Mouse (Mus musculus) layer of hippocampus, postnatal 36 days (tissue): ENCODE measurements around the gene Aox2. TPM values are rescaled to one million over a fixed set of nuclear protein-coding genes. Genes with fewer than 3 reads are reported as not detected.

Source experiments
- DNase-seq, 2 experiments: peaks; one replicate each; pipeline ENCODE4 v3.0.0; 2022
- total RNA-seq, 2 experiments: library from RNA; stranded (reverse); gene quantifications; 2 replicates each; pipeline ENCODE4 v1.2.3; 2021

Aox2 gene
- total RNA-seq, 2 experiments from 2014 or later: not detected

DNA sequence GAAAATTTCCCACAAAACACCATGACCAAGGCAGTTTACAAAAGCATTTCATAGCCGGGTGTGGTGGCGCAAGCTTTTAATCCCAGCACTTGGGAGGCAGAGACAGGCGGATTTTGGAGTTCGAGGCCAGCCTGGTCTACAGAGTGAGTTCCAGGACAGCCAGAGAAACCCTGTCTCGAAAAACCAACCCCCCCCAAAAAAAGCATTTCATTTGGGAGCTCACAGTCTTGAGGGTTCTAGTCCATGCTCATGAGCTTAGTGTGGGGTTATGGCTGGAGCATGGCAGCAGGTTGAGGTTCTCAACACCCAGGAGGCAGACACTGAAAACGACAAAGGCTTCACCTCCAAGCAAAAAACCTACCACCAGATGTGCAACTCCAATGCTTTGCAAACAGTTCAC is 130.0 kb downstream of the Aox2 start:
- no peak for DNase-seq

DNA sequence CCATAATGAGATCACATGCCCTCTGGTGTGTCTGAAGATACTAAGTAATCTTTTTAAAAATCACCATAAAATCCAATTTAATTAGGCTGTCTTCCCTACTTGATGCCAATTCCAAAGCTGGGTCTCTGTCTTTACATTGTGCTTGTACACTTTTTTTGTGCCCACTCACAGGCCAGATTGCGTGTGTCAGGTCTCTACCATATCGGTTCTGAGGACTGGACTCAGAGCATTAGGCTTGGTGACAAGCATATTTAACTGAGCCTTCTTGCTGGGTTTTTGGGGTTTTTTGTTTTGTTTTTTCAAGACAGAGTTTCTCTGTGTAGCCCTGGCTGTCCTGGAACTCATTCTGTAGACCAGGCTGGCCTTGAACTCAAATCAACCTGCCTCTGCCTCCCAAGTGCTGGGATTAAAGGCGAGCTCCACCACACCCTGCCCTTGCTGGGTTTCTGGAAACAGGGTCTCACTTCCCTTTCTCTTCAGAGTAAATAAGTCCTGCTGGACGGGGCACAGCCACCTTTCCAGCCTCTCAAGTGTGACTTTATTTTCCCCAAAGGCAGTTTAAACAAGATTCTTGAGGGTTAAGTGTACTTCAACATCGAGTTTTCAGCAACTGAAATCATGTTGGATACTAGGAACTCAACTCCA is 131.5 kb downstream of the Aox2 start:
- no peak for DNase-seq

DNA sequence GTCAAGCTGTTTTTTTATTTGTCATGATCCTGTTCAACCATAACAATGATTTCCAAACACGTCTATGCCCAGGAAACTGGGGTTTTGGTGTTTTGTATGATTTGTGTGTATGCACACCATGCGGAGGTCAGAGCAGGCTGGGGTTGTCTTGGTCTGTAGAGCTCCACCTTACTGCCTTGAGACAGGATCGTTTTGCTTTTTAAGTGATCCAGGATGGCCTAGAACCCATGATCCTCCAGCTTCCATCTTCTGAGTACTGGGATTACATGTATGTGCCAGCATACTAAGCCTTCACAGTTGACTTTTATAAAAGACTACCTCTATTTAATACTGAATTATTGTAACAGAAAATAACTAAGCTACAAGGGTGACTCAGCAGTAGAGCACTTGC is 132.1 kb downstream of the Aox2 start:
- no peak for DNase-seq

DNA sequence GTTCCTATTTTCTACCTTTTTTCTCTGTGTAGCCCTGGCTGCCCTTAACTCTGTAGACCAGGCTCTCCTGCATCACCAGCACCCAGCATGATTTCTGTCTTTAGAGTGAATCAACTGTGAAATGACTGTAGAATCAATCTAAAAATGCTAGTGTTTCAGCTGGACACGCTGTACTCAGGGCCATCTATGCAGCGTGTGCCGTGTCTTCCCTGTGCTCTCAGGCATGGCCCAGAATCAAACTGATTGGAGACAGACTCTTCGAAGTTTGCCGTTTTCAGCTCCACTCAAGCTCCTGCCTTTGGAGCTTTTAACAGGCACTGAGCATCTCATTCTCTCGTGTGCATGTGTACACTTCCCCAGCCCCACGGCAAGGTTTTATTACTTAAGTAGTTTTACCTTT is 132.7 kb downstream of the Aox2 start:
- no peak for DNase-seq

DNA sequence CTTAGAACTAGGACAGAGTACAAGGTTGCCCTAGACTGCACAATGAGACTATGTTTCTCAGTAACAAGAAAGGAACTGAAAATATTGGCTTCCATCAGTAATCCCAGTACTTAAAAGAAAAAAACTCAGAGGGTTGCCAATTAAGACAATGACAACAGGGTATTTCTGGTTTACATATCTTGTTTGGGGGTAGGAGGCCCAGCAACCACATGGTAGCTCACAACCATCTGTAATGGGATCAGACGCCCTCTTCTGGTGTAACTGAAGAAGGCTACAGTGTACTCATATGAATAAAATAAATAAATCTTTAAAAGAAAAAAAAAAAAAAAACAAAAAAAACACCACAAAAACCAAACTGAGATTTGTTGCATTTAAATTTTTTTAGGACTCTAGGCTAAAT is 137.3 kb downstream of the Aox2 start:
- no peak for DNase-seq

DNA sequence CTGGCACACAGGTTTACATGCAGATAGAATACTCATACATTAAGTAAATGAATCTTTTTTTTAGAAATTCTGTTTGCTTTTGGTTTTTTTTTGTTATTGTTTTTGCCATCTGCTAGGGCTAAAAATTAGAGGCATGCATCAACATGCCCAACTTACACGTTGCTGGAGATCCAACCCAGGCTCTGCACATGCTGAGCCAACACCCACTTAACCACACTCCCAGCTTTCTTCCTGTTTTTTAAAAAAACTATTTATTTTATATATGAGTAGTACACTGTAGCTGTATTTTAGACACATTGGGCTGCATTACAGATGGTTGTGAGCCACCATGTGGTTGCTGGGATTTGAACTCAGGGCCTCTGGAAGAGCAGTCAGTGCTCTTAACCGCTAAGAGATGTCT is 137.9 kb downstream of the Aox2 start:
- no peak for DNase-seq

DNA sequence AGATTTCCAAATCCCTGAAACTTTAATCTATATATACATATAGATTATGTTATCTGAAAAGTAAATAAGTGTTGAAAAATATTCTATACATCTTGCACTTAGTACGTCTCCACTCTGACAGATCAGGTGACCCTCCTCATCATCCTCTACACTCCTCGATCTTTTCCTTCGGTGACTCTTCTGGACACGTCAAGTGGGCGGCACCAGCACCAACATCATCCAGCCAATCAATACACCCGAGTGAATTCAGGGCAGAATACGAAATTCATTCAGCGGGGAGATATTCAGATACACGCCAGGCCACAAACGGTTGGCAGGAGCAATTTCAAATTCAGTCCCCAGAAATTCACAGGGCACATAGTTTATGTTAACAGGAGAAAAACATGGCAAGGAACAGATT is 141.9 kb downstream of the Aox2 start:
- DNase-seq: no peak

DNA sequence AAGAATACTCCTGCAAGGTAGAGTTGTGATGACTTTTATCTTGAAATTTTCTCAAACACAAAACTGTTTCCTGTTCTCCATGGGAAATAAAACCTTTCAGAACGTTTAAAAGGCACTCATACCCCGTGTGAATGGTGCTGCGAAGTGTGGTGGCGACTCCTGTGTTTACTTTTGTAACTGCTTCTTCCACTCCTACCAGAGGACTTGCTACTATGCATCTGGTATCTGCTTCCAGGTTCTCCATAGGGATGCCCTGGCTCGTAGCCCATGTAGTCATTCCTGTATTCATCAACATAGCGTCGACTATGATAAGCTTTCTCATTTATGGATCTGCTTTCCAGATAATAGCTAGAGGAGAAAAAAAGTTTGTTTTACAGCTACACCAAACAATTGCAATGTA is 142.8 kb downstream of the Aox2 start:
- DNase-seq: no peak

DNA sequence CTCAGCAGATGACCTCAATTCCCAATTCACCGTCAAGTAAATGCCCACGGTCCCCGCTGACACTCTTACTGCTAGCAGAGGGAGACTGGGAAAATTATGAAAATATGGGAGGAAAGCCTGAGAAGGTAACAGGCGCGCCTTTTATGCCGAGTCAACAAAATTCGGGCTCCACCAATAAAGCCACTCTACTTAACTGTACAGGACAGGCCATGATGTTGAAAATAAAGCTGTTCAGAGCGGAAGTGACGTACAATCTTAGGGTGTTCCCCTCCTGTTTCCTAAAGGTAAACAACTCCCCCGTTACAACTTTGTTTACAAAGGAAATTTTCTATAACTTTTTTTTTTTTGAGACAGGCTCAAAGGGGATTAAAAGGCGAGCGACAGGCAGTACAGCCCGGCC is 144.8 kb downstream of the Aox2 start:
- DNase-seq: no peak

DNA sequence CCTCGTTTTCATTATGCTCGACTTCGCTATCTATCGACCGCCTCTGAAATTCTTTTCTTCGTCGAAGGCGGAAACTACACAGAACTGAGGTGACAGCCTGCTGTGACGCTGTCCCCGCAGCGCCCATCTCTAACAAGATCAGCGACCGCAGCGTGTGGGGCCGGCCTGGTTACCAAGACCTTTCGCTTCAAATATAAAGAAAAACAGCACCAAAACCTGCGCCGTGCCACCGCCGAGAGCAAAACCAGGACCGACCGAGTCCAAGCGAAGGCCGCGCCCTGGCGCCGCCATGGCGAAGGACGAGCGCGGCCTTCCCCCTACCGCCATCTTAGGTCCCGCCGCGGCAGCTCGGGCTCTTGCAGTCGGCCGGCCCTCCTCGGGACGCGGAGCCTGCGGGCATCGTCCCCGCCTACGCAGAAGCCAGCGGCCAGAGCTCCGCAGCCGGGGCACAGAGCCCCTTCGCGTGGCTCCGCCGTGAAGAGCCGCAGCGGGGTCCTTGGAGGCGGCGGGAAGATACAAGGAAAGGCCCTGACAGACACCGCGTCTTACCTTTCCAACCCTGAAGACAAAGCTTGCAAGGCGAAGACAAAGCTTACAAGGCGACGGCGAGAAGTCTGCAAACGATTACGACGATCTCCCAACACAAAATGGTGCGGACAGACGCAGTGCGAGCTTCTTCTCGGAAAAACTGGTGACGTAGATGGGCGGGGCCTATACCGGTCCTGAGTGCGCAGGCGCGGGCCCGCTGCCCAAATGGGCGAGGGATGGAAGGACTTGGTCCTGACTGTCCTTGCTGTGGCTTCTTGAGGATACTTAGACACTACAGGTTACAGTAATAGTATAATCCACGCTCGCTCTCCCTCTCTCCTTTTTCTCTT is 145.5 kb downstream of the Aox2 start, which contains the start of gene Clk1:
Clk1 (minus strand) TSS at position 696 of the 878 bp plus-strand sequence.
- DNase-seq: peak; percentile 95 to 97

DNA sequence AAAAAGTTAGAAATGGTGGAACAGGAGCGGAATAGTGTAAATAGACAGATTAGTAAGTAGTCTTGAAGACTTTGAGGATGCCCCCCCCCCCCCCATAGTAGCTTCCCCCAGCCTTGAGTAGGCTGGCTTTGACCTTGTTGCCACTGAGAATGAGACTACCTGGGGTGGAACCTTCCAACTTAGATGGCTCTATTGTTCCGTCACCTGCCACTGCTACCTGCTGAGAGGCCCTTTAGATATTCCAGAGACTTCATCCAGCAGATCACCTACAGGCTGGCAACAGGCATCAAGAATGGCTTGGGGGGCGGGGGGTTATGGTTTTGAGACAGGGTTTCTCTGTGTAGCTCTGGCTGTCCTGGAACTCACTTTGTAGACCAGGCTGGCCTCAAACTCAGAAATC is 146.4 kb downstream of the Aox2 start:
- DNase-seq: no peak

Other genes starting within 250 kb of the Aox2 start
- gene Aox1, start 248.4 kb upstream of the Aox2 start, total RNA-seq: 1 to 10 TPM; 3.0 to 4.2 TPM
- gene Aox3, start 165.2 kb upstream of the Aox2 start, total RNA-seq: 1 to 10 TPM; 1.7 to 2.8 TPM
- 1 to 10 TPM; 1.8 to 2.2 TPM for gene Aox4, start 67.9 kb upstream of the Aox2 start, total RNA-seq
- 100 to 1,000 TPM; 120 to 128 TPM for gene Bzw1, start 114.6 kb downstream of the Aox2 start, total RNA-seq
- 100 to 1,000 TPM; 167 to 174 TPM for gene Clk1, start 145.7 kb downstream of the Aox2 start, total RNA-seq
- gene Nif3l1, start 166.8 kb downstream of the Aox2 start, total RNA-seq: 10 to 100 TPM; 19.7 to 20.5 TPM
- gene Ppil3, start 167.2 kb downstream of the Aox2 start, total RNA-seq: 10 to 100 TPM; 26.7 to 29.7 TPM
- gene Orc2, start 226.8 kb downstream of the Aox2 start, total RNA-seq: 10 to 100 TPM; 27.4 to 31.1 TPM